Mouse (Mus musculus) megakaryocyte, embryonic 14.5 days (primary cell): ENCODE measurements around the gene Dnmt3b. TPM values are rescaled to one million over a fixed set of nuclear protein-coding genes. Genes with fewer than 3 reads are reported as not detected.

Experiments
- H3K27me3 ChIP-seq: replicated peaks from 2 replicates; pipeline ENCODE3; 2012; ENCODE audit warnings: inconsistent platforms
- H3K36me3 ChIP-seq: replicated peaks from 2 replicates; pipeline ENCODE3; 2012; ENCODE audit warnings: low read length, inconsistent platforms, mixed read lengths
- H3K4me1 ChIP-seq: 2 replicates; pipeline ENCODE4 v1.6.1; 2012; ENCODE audit warnings: inconsistent platforms
- H3K4me3 ChIP-seq: replicated peaks from 2 replicates; pipeline ENCODE3; 2012; ENCODE audit warnings: moderate library complexity, mild to moderate bottlenecking, inconsistent platforms
- H3K9me3 ChIP-seq: 2 replicates; pipeline ENCODE4 v1.6.1; 2012; ENCODE audit warnings: inconsistent platforms
- FLI1 ChIP-seq: IDR thresholded peaks from 2 replicates; pipeline ENCODE4 v1.6.1; 2012; ENCODE audit warnings: low read length, inconsistent platforms, mixed read lengths
- GATA1 ChIP-seq: IDR thresholded peaks from 3 replicates; pipeline ENCODE4 v1.6.1; 2012; ENCODE audit warnings: mixed read lengths, low read length, inconsistent platforms, borderline replicate concordance
- polyA plus RNA-seq: library from polyadenylated mRNA; stranded (reverse); fragments of >175 nt; gene quantifications from 2 replicates; pipeline ENCODE4 v1.2.3, GENCODE M21; 2012; ENCODE audit warnings: low replicate concordance; ENCODE audit not compliant: insufficient read depth

The Dnmt3b gene
- polyA plus RNA-seq: 20.5 and 26.4 TPM in 2 replicates

- peak within 1 kb of the TSS; percentile 90 for H3K4me3 ChIP-seq
- peaks cover 53% of the 10 kb centered on the region for H3K4me1 ChIP-seq
- H3K36me3 ChIP-seq: peaks cover 25% of the 10 kb centered on the region
- TF ChIP-seq GATA1: no peak
- TF ChIP-seq FLI1: no peak
- no peaks in the 10 kb centered on the region for H3K27me3 ChIP-seq
- no peaks in the 10 kb centered on the region for H3K9me3 ChIP-seq
Measured at GRCm38 (mm10) chr2:153649298-153650013, at the start of gene Dnmt3b. Gene Dnmt3b, plus strand, starts transcription at chr2:153649450.

DNA sequence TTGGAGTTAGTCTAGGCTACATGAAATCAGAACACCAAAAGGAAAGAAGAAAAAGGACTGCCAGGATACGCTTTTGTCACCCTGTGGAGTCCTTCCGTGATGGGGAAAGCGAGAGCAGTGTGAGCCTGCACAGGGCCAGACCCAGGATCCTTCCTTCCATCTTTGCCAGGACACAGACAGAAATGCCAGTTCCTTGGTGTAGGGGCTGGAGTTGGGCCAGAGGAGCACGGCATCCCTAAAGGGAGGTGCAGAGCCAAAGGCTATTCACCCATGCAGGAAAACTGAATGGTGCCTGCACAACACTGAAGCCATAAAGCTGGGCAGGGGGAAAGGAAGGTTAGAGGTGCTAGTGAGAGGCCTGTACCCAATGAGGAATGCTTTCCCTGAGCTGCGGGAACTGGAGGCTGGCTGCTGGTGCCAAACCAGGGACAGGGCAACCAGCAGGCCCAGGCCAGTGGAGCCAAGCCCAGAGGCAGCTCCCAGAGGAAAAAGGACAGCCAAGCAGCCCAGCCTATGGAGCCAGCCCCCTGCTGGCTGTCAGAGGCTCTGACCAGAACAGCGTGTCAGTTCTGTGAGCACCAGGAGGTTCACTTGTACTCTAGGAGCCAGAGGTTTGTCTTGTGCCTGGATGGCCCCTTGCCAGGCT lies 49.1 kb upstream of the Dnmt3b start:
- H3K36me3 ChIP-seq: no peaks in the 10 kb centered on the region

DNA sequence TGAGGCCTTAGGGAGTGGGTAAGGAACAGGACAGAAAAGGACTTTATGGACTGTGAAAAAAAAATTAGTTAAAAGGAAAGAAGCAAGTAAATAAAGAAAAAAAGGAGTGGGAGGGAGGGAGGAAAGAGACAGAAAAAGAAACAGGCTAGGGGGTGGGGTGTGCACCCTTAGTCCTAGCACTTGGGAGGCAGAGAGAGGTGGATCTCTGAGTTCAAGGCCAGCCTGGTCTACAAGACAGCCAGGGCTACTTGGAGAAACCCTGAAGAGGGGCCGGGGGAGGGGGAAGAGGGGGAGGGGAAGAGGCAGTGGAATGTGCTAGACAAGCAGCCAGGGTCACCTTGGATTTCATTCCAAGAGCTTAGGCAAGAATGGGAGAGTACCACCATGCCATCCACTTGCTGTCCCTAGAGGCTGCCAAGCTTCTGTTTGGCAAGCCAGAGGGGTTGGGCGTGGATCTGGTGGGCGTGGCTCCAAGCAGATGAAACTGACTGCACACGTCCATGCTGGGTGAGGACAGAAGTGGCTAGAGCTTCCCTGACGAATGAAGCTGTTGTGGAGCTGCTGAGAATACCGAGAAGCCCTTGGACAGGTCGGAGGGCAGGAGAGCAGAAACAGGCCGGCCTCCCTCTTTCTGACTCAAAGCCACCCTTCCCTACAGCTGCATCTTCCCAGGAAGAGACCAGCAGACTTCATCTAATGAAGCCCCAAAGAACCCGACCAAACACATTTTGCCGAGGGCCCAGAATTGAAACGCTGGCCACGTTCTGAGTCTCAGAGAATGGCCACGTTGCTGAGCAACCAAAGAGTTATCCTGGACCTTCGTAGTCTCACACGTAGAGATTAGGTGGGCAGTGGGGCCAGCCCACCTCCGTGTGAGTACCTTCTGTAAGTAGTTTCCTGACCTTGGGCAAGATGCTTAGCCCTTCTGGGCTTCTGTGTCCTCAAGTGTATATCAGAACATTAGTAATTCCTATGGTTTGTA lies 48.3 kb upstream of the Dnmt3b start:
- Histone ChIP-seq H3K4me1 (peaks cover 60% of the 10 kb centered on the region), H3K27me3 (no peaks in the 10 kb centered on the region), H3K4me3 (no peak overlapping the region), H3K36me3 (no peaks in the 10 kb centered on the region), H3K9me3 (no peaks in the 10 kb centered on the region)
- TF ChIP-seq FLI1 (no peak), GATA1 (no peak)

More for the DNA sequence above, 49.1 kb upstream of the Dnmt3b start:
- no peak overlapping the region for H3K4me3 ChIP-seq
- H3K27me3 ChIP-seq: no peaks in the 10 kb centered on the region
- H3K9me3 ChIP-seq: no peaks in the 10 kb centered on the region
- no peak for TF ChIP-seq FLI1
- TF ChIP-seq GATA1: no peak
- H3K4me1 ChIP-seq: peaks cover 52% of the 10 kb centered on the region

DNA sequence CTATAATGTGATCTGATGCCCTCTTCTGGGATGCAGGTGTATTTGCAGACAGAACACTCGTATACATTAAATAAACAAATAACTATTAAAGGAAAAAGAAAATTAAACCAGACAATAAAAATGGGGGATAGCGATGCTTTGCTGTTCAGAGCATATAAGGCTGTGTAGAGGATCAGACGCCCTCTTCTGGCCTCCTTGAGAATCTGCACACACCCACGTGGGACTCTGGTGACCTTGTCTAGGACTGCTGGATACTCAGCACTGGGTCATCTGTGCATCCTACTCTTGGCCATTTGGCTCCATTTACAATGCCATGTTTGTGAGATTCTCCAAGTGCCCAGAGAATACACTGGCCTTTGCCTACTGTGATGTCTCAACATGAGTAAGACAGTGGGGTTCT lies 45.5 kb upstream of the Dnmt3b start:
- no peak overlapping the region for H3K4me3 ChIP-seq
- H3K36me3 ChIP-seq: no peaks in the 10 kb centered on the region
- no peaks in the 10 kb centered on the region for H3K27me3 ChIP-seq
- H3K9me3 ChIP-seq: no peaks in the 10 kb centered on the region
- TF ChIP-seq GATA1 (no peak), FLI1 (no peak)
- peaks cover 74% of the 10 kb centered on the region for H3K4me1 ChIP-seq

DNA sequence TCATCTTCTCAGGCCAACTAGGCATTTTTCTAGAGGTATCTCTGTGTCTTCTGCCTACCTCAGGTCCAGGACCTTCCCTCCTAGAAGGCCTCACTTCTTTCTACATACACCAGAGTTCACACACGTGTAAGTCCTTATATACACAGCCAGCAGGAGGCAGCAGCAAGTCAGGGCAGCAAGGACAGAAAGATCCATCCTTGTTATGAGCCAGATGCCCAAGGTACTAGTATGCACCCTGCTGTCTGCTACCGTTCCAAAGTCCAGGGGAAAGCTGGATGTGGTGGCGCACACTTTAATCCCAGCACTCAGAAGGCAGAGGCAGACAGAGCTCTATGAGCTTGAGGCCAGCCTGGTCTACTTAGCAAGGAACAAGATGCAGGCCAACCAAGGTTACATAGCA lies 42.8 kb upstream of the Dnmt3b start:
- Histone ChIP-seq H3K9me3 (no peaks in the 10 kb centered on the region), H3K4me1 (peaks cover 85% of the 10 kb centered on the region), H3K36me3 (no peaks in the 10 kb centered on the region), H3K4me3 (no peak overlapping the region), H3K27me3 (no peaks in the 10 kb centered on the region)
- TF ChIP-seq FLI1 (no peak), GATA1 (no peak)

DNA sequence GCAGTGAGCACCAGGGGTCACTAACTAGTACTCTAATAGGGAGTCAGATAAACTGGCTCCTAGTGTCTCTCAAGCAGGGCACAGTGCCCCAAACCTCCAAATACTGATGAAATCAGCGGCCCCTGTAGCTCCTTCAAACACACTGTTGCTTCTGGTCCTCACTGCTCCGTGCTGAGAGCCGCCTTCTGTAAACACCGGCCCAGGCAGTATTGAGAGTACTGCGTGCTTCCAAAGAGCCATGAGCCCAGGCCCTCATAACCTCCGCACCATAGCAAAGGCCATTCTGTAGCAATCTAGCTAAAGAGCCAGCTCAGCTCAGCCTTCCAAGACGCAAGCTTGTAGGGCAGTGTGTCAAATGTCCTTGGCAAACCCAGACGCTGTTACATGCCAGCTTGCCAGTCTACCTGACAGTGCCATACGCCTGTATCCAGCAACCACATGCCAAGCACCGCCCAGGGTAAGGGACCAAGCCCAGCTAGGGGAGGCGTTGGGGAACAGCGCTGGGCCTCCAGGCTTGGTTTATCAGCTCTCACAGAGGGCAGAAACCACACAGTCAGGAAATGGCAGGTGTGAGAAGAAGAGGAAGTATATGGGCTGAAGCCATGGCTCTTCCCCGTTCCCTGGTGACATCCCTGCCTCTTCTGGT lies 41.3 kb upstream of the Dnmt3b start:
- H3K4me3 ChIP-seq: peak overlapping the region; percentile 74
- no peaks in the 10 kb centered on the region for H3K36me3 ChIP-seq
- H3K4me1 ChIP-seq: peaks cover 97% of the 10 kb centered on the region
- TF ChIP-seq FLI1 (no peak), GATA1 (no peak)
- no peaks in the 10 kb centered on the region for H3K27me3 ChIP-seq
- no peaks in the 10 kb centered on the region for H3K9me3 ChIP-seq

DNA sequence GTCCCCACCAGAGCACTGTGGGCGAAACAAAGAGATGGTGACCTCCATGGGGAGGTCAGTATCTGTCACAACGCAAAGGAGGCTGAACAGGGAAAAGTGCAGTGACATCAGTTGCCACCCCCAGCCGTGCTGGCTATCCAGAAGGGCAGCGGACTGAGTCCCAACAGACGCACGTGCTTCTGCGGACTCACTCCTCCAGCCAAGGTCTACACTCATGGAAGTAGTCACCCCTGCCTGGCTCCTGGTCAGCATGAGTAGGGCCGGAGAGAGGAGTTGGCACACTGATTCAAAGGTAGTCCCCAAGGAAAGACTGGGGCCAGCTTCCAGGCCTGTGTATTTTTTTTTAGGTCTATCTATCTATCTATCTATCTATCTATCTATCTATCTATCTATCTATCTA lies 40.2 kb upstream of the Dnmt3b start:
- peak overlapping the region; percentile 56 for H3K4me3 ChIP-seq
- TF ChIP-seq FLI1: no peak
- no peak for TF ChIP-seq GATA1

GRCm38 (mm10) chr2:153609548-153609947 lies 39.7 kb upstream of the Dnmt3b start:
- peak overlapping the region; percentile 84 for H3K4me3 ChIP-seq
- H3K4me1 ChIP-seq: peaks cover 100% of the 10 kb centered on the region

More for the DNA sequence above, 40.2 kb upstream of the Dnmt3b start:
- Histone ChIP-seq H3K9me3 (no peaks in the 10 kb centered on the region), H3K36me3 (peaks cover 3% of the 10 kb centered on the region), H3K27me3 (no peaks in the 10 kb centered on the region), H3K4me1 (peaks cover 100% of the 10 kb centered on the region)

More at GRCm38 (mm10) chr2:153609548-153609947, 39.7 kb upstream of the Dnmt3b start:
- TF ChIP-seq GATA1 (no peak), FLI1 (no peak)
- H3K9me3 ChIP-seq: no peaks in the 10 kb centered on the region
- peaks cover 5% of the 10 kb centered on the region for H3K36me3 ChIP-seq
- H3K27me3 ChIP-seq: no peaks in the 10 kb centered on the region
